Mouse (Mus musculus): ENCODE data around the gene Olfr601. TPM values are rescaled to one million over a fixed set of nuclear protein-coding genes. Genes with fewer than 3 reads are reported as not detected.
"Not testable (repeated sequence)": the region's sequence is repeated elsewhere in the genome, so short reads cannot be mapped to it uniquely, and the experiment has no call there.

The Olfr601 gene
- polyA plus RNA-seq, 2 experiments = not detected

DNA sequence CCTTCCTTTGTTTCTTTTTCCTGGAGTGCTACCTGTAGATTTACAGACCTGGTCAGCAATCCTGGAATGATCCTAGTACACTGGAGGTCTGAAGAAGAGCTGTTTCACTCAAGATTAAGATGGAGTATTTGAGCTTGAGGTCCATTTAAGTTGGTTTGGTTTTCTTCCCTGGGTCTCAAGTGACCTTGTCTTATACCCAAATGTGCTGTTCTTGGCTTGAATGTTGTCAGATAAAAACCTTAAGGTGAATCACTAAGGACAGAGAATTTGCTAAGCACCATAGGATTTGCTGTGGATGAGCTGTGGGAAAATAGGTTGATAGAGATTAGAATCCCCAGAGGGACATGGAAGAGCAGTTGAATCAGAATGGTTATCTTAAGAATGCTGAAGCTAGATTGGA, 12.9 kb downstream of the Olfr601 start, which contains the start of gene Olfr600:
Gene Olfr600, minus strand, starts transcription at position 101 of the 400 bp plus-strand sequence.
- Histone ChIP-seq H3K4me1 (replicated peaks; ENCODE audit: control insufficient read depth in 2 of 2, insufficient read depth in 2 of 2, low read length in 1 of 2) (no peaks in the 10 kb centered on the region), H3K9ac (replicated peaks) (no peak within 1 kb of the TSS), H3K9me3 (ENCODE audit: control insufficient read depth, low read length) (no peaks in the 10 kb centered on the region), H3K27ac (no peak within 1 kb of the TSS), H3K4me2 (ENCODE audit: low read depth) (no peak within 1 kb of the TSS), H3K27me3 (ENCODE audit: control insufficient read depth, insufficient read depth, low read length) (no peaks in the 10 kb centered on the region), H3K36me3 (replicated peaks; ENCODE audit: control insufficient read depth, insufficient read depth, low read depth) (no peaks in the 10 kb centered on the region), H3K4me3 (ENCODE audit: insufficient read depth in 1 of 2, low read depth in 2 of 2, low read length in 2 of 2) (no peak within 1 kb of the TSS)
- DNase-seq (ENCODE audit: low read depth in 3 of 3, low spot score in 3 of 3) (no peak), ATAC-seq (ENCODE audit: insufficient read depth) (no peak)
- TF ChIP-seq CTCF (IDR thresholded peaks at IDR 0.05; ENCODE audit: low read depth) (no peak), EP300 (IDR thresholded peaks at IDR 0.05; ENCODE audit: low read depth) (no peak)

DNA sequence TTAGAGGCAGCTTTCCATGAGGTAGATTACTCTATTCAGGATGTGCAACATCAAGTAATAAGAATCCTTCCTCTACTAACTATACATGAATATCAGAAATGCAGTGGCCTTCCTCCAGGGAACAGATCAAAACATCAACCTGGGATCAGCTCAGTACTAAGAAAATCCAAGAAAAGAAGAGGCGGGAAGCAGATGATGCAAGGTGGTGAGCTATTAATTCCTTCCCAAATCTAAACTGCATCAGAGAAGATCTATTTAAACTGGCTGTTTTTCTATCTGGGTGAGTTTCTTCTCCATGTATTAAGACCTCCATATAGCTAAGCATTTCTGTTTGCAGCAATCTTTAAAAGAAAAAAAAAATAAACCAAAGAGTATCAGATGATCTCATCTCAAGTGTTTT, 26.8 kb downstream of the Olfr601 start, which contains the start of gene Olfr599:
Gene Olfr599, plus strand, starts transcription at position 301 of the 400 bp plus-strand sequence.
- DNase-seq (ENCODE audit: low read depth in 3 of 3, low spot score in 3 of 3) (no peak), ATAC-seq (ENCODE audit: insufficient read depth) (no peak)
- no peaks in the 10 kb centered on the region for H3K4me1 ChIP-seq (replicated peaks; ENCODE audit: control insufficient read depth in 2 of 2, insufficient read depth in 2 of 2, low read length in 1 of 2)
- no peaks in the 10 kb centered on the region for H3K27me3 ChIP-seq (ENCODE audit: control insufficient read depth, insufficient read depth, low read length)
- 77% methylated on average over 1 of the region's 1 CpGs for WGBS (ENCODE audit: insufficient replicate concordance)
- H3K9me3 ChIP-seq (ENCODE audit: control insufficient read depth, low read length) = no peaks in the 10 kb centered on the region
- H3K4me3 ChIP-seq (ENCODE audit: insufficient read depth in 1 of 2, low read depth in 2 of 2, low read length in 2 of 2) = no peak within 1 kb of the TSS
- TF ChIP-seq EP300 (IDR thresholded peaks at IDR 0.05; ENCODE audit: low read depth) = no peak
- no peak for TF ChIP-seq CTCF (IDR thresholded peaks at IDR 0.05; ENCODE audit: low read depth)
- no peak within 1 kb of the TSS for H3K4me2 ChIP-seq (ENCODE audit: low read depth)
- H3K9ac ChIP-seq (replicated peaks) = no peak within 1 kb of the TSS
- no peaks in the 10 kb centered on the region for H3K36me3 ChIP-seq (replicated peaks; ENCODE audit: control insufficient read depth, insufficient read depth, low read depth)
- H3K27ac ChIP-seq = no peak within 1 kb of the TSS

DNA sequence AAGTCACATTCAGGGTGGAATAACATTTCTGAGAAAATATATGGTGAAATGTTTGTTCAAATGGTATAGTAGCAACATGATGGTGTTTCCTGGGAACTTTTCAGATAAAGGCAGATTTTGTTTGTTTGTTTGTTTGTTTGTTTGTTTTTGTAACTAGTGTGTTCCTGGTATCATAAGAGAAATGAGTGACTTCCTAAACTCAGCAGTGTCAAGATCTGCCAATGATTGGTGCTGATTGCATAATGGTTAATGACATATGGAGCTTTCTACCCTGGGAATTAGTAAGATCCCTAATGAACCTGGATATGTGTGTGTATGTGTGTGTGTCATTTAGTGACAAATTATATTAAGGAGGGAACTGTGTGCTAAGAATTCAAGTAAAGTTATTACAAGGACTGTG, 39.2 kb downstream of the Olfr601 start, which contains the start of gene Olfr598:
Gene Olfr598, plus strand, starts transcription at position 301 of the 400 bp plus-strand sequence.
- Histone ChIP-seq H3K9me3 (ENCODE audit: control insufficient read depth, low read length) (no peaks in the 10 kb centered on the region), H3K4me2 (ENCODE audit: low read depth) (no peak within 1 kb of the TSS), H3K4me1 (replicated peaks; ENCODE audit: control insufficient read depth in 2 of 2, insufficient read depth in 2 of 2, low read length in 1 of 2) (no peaks in the 10 kb centered on the region), H3K4me3 (ENCODE audit: insufficient read depth in 1 of 2, low read depth in 2 of 2, low read length in 2 of 2) (no peak within 1 kb of the TSS), H3K9ac (replicated peaks) (no peak within 1 kb of the TSS), H3K27ac (no peak within 1 kb of the TSS), H3K27me3 (ENCODE audit: control insufficient read depth, insufficient read depth, low read length) (no peaks in the 10 kb centered on the region), H3K36me3 (replicated peaks; ENCODE audit: control insufficient read depth, insufficient read depth, low read depth) (no peaks in the 10 kb centered on the region)
- DNase-seq (ENCODE audit: low read depth in 3 of 3, low spot score in 3 of 3) = no peak
- TF ChIP-seq EP300 (IDR thresholded peaks at IDR 0.05; ENCODE audit: low read depth) (no peak), CTCF (IDR thresholded peaks at IDR 0.05; ENCODE audit: low read depth) (no peak)
- ATAC-seq (ENCODE audit: insufficient read depth) = no peak

DNA sequence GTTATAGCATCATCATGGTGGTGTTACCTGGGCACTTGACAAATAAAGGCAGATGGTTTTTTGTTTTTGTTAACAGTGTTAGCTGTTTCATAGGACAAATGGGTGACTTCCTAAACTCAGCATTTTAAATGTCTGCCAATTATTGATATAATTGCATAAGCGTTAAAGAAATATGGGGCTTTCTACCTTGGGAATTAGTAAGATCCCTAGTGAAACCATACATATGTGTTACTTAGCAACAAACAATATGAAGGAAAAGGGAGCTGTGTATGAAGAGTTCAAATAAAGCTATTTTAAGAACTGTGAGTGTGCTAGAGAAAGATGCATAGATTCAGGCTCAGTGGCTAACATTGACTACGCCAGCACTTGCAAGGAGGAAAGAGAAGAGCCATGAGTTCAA, 46.4 kb downstream of the Olfr601 start, which contains the start of gene Olfr597:
Gene Olfr597, plus strand, starts transcription at position 301 of the 400 bp plus-strand sequence.
- H3K4me2 ChIP-seq (ENCODE audit: low read depth); H3K36me3 ChIP-seq (replicated peaks; ENCODE audit: control insufficient read depth, insufficient read depth, low read depth); H3K27me3 ChIP-seq (ENCODE audit: control insufficient read depth, insufficient read depth, low read length); H3K9ac ChIP-seq (replicated peaks); H3K27ac ChIP-seq; DNase-seq (ENCODE audit: low read depth in 3 of 3, low spot score in 3 of 3); H3K4me3 ChIP-seq (ENCODE audit: insufficient read depth in 1 of 2, low read depth in 2 of 2, low read length in 2 of 2); H3K4me1 ChIP-seq (replicated peaks; ENCODE audit: control insufficient read depth in 2 of 2, insufficient read depth in 2 of 2, low read length in 1 of 2); ATAC-seq (ENCODE audit: insufficient read depth); H3K9me3 ChIP-seq (ENCODE audit: control insufficient read depth, low read length): not testable (repeated sequence)
- WGBS (ENCODE audit: insufficient replicate concordance) = 79% methylated on average over 2 of the region's 2 CpGs

Other genes starting within 250 kb of the Olfr601 start
- not detected in 2 replicates for gene Olfr586, start 237.0 kb downstream of the Olfr601 start, polyA plus RNA-seq (2012; rRNA removed)
- not detected in 2 replicates for gene Olfr586, start 237.0 kb downstream of the Olfr601 start, polyA plus RNA-seq (2014; fragmentation: Nextera tagmentation; extraction: Ambion mirVana)
- not detected in 2 replicates for gene Olfr588-ps1, start 221.8 kb downstream of the Olfr601 start, polyA plus RNA-seq (2012; rRNA removed)
- not detected in 2 replicates for gene Olfr588-ps1, start 221.8 kb downstream of the Olfr601 start, polyA plus RNA-seq (2014; fragmentation: Nextera tagmentation; extraction: Ambion mirVana)
- not detected in 2 replicates for gene Olfr589, start 206.3 kb downstream of the Olfr601 start, polyA plus RNA-seq (2012; rRNA removed)
- not detected in 2 replicates for gene Olfr589, start 206.3 kb downstream of the Olfr601 start, polyA plus RNA-seq (2014; fragmentation: Nextera tagmentation; extraction: Ambion mirVana)
- gene Olfr591, start 184.3 kb downstream of the Olfr601 start, polyA plus RNA-seq (2012; rRNA removed) = not detected in 2 replicates
- not detected in 2 replicates for gene Olfr591, start 184.3 kb downstream of the Olfr601 start, polyA plus RNA-seq (2014; fragmentation: Nextera tagmentation; extraction: Ambion mirVana)
- not detected in 2 replicates for gene Olfr592, start 177.9 kb downstream of the Olfr601 start, polyA plus RNA-seq (2012; rRNA removed)
- not detected in 2 replicates for gene Olfr592, start 177.9 kb downstream of the Olfr601 start, polyA plus RNA-seq (2014; fragmentation: Nextera tagmentation; extraction: Ambion mirVana)
- not detected in 2 replicates for gene Olfr593, start 150.8 kb downstream of the Olfr601 start, polyA plus RNA-seq (2012; rRNA removed)
- not detected in 2 replicates for gene Olfr593, start 150.8 kb downstream of the Olfr601 start, polyA plus RNA-seq (2014; fragmentation: Nextera tagmentation; extraction: Ambion mirVana)
- gene Olfr594, start 145.7 kb downstream of the Olfr601 start, polyA plus RNA-seq (2012; rRNA removed) = not detected in 2 replicates
- not detected in 2 replicates for gene Olfr594, start 145.7 kb downstream of the Olfr601 start, polyA plus RNA-seq (2014; fragmentation: Nextera tagmentation; extraction: Ambion mirVana)
- gene Usp17ld, start 110.2 kb downstream of the Olfr601 start, polyA plus RNA-seq (2012; rRNA removed) = not detected in 2 replicates
- 0.05 TPM in 1 of 2 replicates, not detected in the other for gene Usp17ld, start 110.2 kb downstream of the Olfr601 start, polyA plus RNA-seq (2014; fragmentation: Nextera tagmentation; extraction: Ambion mirVana)
- gene Olfr596, start 57.0 kb downstream of the Olfr601 start, polyA plus RNA-seq (2012; rRNA removed) = not detected in 2 replicates
- not detected in 2 replicates for gene Olfr596, start 57.0 kb downstream of the Olfr601 start, polyA plus RNA-seq (2014; fragmentation: Nextera tagmentation; extraction: Ambion mirVana)
- not detected in 2 replicates for gene Olfr597, start 46.3 kb downstream of the Olfr601 start, polyA plus RNA-seq (2012; rRNA removed)
- gene Olfr597, start 46.3 kb downstream of the Olfr601 start, polyA plus RNA-seq (2014; fragmentation: Nextera tagmentation; extraction: Ambion mirVana) = not detected in 2 replicates
- not detected in 2 replicates for gene Olfr598, start 39.1 kb downstream of the Olfr601 start, polyA plus RNA-seq (2012; rRNA removed)
- not detected in 2 replicates for gene Olfr598, start 39.1 kb downstream of the Olfr601 start, polyA plus RNA-seq (2014; fragmentation: Nextera tagmentation; extraction: Ambion mirVana)
- gene Olfr599, start 26.7 kb downstream of the Olfr601 start, polyA plus RNA-seq (2012; rRNA removed) = not detected in 2 replicates
- not detected in 2 replicates for gene Olfr599, start 26.7 kb downstream of the Olfr601 start, polyA plus RNA-seq (2014; fragmentation: Nextera tagmentation; extraction: Ambion mirVana)
- not detected in 2 replicates for gene Olfr600, start 13.0 kb downstream of the Olfr601 start, polyA plus RNA-seq (2012; rRNA removed)
- gene Olfr600, start 13.0 kb downstream of the Olfr601 start, polyA plus RNA-seq (2014; fragmentation: Nextera tagmentation; extraction: Ambion mirVana) = not detected in 2 replicates
- gene Olfr603, start 23.5 kb upstream of the Olfr601 start, polyA plus RNA-seq (2012; rRNA removed) = not detected in 2 replicates
- not detected in 2 replicates for gene Olfr603, start 23.5 kb upstream of the Olfr601 start, polyA plus RNA-seq (2014; fragmentation: Nextera tagmentation; extraction: Ambion mirVana)
- not detected in 2 replicates for gene Usp17lc, start 52.4 kb upstream of the Olfr601 start, polyA plus RNA-seq (2012; rRNA removed)
- gene Usp17lc, start 52.4 kb upstream of the Olfr601 start, polyA plus RNA-seq (2014; fragmentation: Nextera tagmentation; extraction: Ambion mirVana) = not detected in 2 replicates
- gene Olfr605, start 82.8 kb upstream of the Olfr601 start, polyA plus RNA-seq (2012; rRNA removed) = not detected in 2 replicates
- not detected in 2 replicates for gene Olfr605, start 82.8 kb upstream of the Olfr601 start, polyA plus RNA-seq (2014; fragmentation: Nextera tagmentation; extraction: Ambion mirVana)
- gene Olfr606, start 86.4 kb upstream of the Olfr601 start, polyA plus RNA-seq (2012; rRNA removed) = not detected in 2 replicates
- gene Olfr606, start 86.4 kb upstream of the Olfr601 start, polyA plus RNA-seq (2014; fragmentation: Nextera tagmentation; extraction: Ambion mirVana) = not detected in 2 replicates
- gene Olfr607, start 101.5 kb upstream of the Olfr601 start, polyA plus RNA-seq (2012; rRNA removed) = not detected in 2 replicates
- gene Olfr607, start 101.5 kb upstream of the Olfr601 start, polyA plus RNA-seq (2014; fragmentation: Nextera tagmentation; extraction: Ambion mirVana) = not detected in 2 replicates
- not detected in 2 replicates for gene Olfr608, start 107.2 kb upstream of the Olfr601 start, polyA plus RNA-seq (2012; rRNA removed)
- not detected in 2 replicates for gene Olfr608, start 107.2 kb upstream of the Olfr601 start, polyA plus RNA-seq (2014; fragmentation: Nextera tagmentation; extraction: Ambion mirVana)
- gene Olfr609, start 135.4 kb upstream of the Olfr601 start, polyA plus RNA-seq (2012; rRNA removed) = not detected in 2 replicates
- gene Olfr609, start 135.4 kb upstream of the Olfr601 start, polyA plus RNA-seq (2014; fragmentation: Nextera tagmentation; extraction: Ambion mirVana) = not detected in 2 replicates
- not detected in 2 replicates for gene Olfr610, start 149.5 kb upstream of the Olfr601 start, polyA plus RNA-seq (2012; rRNA removed)
- not detected in 2 replicates for gene Olfr610, start 149.5 kb upstream of the Olfr601 start, polyA plus RNA-seq (2014; fragmentation: Nextera tagmentation; extraction: Ambion mirVana)
- not detected in 2 replicates for gene Olfr611, start 158.2 kb upstream of the Olfr601 start, polyA plus RNA-seq (2012; rRNA removed)
- not detected in 2 replicates for gene Olfr611, start 158.2 kb upstream of the Olfr601 start, polyA plus RNA-seq (2014; fragmentation: Nextera tagmentation; extraction: Ambion mirVana)
- gene Olfr612, start 180.1 kb upstream of the Olfr601 start, polyA plus RNA-seq (2012; rRNA removed) = not detected in 2 replicates
- not detected in 2 replicates for gene Olfr612, start 180.1 kb upstream of the Olfr601 start, polyA plus RNA-seq (2014; fragmentation: Nextera tagmentation; extraction: Ambion mirVana)
- gene Olfr613, start 185.4 kb upstream of the Olfr601 start, polyA plus RNA-seq (2012; rRNA removed) = not detected in 2 replicates
- gene Olfr613, start 185.4 kb upstream of the Olfr601 start, polyA plus RNA-seq (2014; fragmentation: Nextera tagmentation; extraction: Ambion mirVana) = not detected in 2 replicates
- gene Olfr615, start 193.4 kb upstream of the Olfr601 start, polyA plus RNA-seq (2012; rRNA removed) = not detected in 2 replicates
- gene Olfr615, start 193.4 kb upstream of the Olfr601 start, polyA plus RNA-seq (2014; fragmentation: Nextera tagmentation; extraction: Ambion mirVana) = not detected in 2 replicates
- gene Olfr616, start 206.5 kb upstream of the Olfr601 start, polyA plus RNA-seq (2012; rRNA removed) = not detected in 2 replicates
- gene Olfr616, start 206.5 kb upstream of the Olfr601 start, polyA plus RNA-seq (2014; fragmentation: Nextera tagmentation; extraction: Ambion mirVana) = not detected in 2 replicates
- gene Olfr617, start 210.4 kb upstream of the Olfr601 start, polyA plus RNA-seq (2012; rRNA removed) = not detected in 2 replicates
- not detected in 2 replicates for gene Olfr617, start 210.4 kb upstream of the Olfr601 start, polyA plus RNA-seq (2014; fragmentation: Nextera tagmentation; extraction: Ambion mirVana)
- gene Olfr618, start 227.4 kb upstream of the Olfr601 start, polyA plus RNA-seq (2012; rRNA removed) = not detected in 2 replicates
- gene Olfr618, start 227.4 kb upstream of the Olfr601 start, polyA plus RNA-seq (2014; fragmentation: Nextera tagmentation; extraction: Ambion mirVana) = not detected in 2 replicates
- not detected in 2 replicates for gene Olfr619, start 237.9 kb upstream of the Olfr601 start, polyA plus RNA-seq (2012; rRNA removed)
- not detected in 2 replicates for gene Olfr619, start 237.9 kb upstream of the Olfr601 start, polyA plus RNA-seq (2014; fragmentation: Nextera tagmentation; extraction: Ambion mirVana)
- gene Olfr620, start 249.9 kb upstream of the Olfr601 start, polyA plus RNA-seq (2012; rRNA removed) = not detected in 2 replicates
- gene Olfr620, start 249.9 kb upstream of the Olfr601 start, polyA plus RNA-seq (2014; fragmentation: Nextera tagmentation; extraction: Ambion mirVana) = not detected in 2 replicates

Measured in liver, embryonic 14.5 days (tissue).